Mouse (Mus musculus) embryonic fibroblast, embryonic 13.5 days (primary cell): ENCODE data around the gene Fam228b.

Experiments used
- CTCF ChIP-seq: IDR thresholded peaks from 2 replicates; pipeline ENCODE4 v1.5.1; 2011; ENCODE audit warnings: mild to moderate bottlenecking, control low read depth, low read length, moderate library complexity, borderline replicate concordance; ENCODE audit not compliant: insufficient read depth
- POLR2A ChIP-seq: IDR thresholded peaks from 2 replicates; pipeline ENCODE4 v1.6.1; 2011; ENCODE audit warnings: low read depth, mild to moderate bottlenecking, control low read depth, low read length, moderate library complexity

DNA sequence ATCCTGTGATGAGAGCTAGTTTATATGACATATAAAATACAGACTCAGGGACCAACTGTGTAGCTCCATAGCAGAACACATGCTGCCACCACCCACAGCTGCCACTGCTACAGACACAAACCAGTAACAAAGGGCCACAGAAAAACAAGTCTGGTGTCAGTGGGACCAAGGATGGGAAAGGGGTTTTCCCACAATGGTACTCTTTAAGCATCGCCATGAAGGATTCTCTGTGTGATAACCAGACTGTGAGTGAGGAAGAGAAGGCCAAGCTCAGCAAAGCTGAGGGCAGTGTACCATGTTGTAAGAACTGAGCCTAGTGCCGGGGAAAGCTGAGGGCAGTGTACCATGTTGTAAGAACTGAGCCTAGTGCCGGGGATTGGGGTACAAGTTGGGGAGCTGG, 77.9 kb downstream of the Fam228b start:
- TF ChIP-seq CTCF (no peak), POLR2A (no peak)
